Mouse (Mus musculus) kidney, adult 2 months (tissue): ENCODE measurements at regions not wholly inside any gene's neighbourhood (a gene's known extent, or its start where the extent isn't known, plus 50 kb on each side); places are given as distances from the start of the nearest gene placed in this dataset.

ENCODE experiments used
- CTCF ChIP-seq: fragments of 200-500 bp; conservative IDR thresholded peaks from 2 replicates; pipeline ENCODE4 v1.5.1; 2011; ENCODE audit warnings: low read depth, mild to moderate bottlenecking, control low read depth, low read length, moderate library complexity, mixed read lengths; ENCODE audit not compliant: insufficient read depth, insufficient read length
- POLR2A ChIP-seq: fragments of 200-500 bp; IDR thresholded peaks from one replicate; pipeline ENCODE4 v1.6.1; 2011; ENCODE audit warnings: low read depth, low read length, control low read depth

DNA sequence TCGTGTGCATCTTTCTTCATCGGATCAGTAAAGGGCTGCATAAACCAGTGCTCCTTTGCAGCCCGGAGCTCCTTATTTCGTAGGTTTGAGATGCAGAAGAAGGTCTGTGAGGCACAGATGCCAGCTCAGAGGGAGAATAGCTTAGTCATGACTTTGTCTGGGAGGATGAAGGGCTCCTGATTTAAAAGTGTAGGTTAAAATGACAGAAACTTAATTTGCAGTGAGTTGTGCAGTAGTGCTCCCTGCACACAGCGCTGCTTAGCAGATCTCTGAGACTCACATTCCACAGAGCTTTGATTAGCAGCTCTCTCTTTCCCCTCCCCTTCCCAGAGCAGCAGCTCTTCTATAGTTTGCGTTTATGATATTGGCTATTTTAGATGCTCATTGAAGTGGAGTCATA is 200.9 kb downstream of the Vrk1 start:
- TF ChIP-seq CTCF (no peak), POLR2A (no peak)
